Mouse (Mus musculus) myocyte (in vitro differentiated cells): ENCODE measurements around the gene Rnf185.

Experiments used
- CEBPB ChIP-seq: IDR thresholded peaks from 2 replicates; pipeline ENCODE4 v1.6.1; 2011; ENCODE audit warnings: mild to moderate bottlenecking, moderate library complexity; ENCODE audit not compliant: poor library complexity, insufficient read depth, severe bottlenecking
- MAX ChIP-seq: IDR thresholded peaks from one replicate; pipeline ENCODE4 v1.6.1; 2011; ENCODE audit warnings: low read depth, mild to moderate bottlenecking, control low read depth

- no peak for TF ChIP-seq MAX
- TF ChIP-seq CEBPB = no peak
Observed at GRCm38 (mm10) chr11:3412111-3412510, 40.1 kb downstream of the Rnf185 start.
